8 mouse cellular contexts compared by ENCODE assay signal in the genomic region with DNA sequence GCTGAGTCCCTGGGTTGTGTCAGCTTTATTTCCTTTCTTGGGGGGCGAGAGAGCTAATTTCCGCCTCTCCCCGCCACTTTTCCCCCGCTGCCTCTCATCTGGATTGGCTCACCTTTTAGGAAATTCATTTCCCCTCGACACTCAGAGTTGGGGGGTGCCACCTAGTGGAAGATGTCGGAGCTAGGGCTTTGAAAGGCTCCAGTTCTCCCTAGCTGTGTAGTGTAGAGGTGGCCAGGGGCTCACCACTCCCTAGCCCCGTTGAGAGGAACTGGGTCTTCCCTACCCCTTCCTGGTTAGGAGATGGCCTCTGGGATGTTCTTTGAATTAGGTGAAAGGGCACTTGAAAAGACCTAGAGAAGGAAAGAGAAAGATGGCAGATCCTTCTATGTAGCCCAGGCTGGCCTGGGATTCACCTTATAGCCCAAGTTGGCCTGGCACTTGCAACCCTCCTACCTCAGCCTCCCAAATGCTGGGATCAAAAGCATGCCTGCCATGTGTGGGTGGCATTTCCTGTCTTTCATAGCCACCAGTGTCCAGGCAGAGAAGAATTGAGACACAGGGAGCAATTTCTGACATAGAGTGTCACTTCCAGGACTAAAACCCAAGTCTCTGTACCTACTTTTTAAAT. TPM values are rescaled to one million over a fixed set of nuclear protein-coding genes. Genes with fewer than 3 reads are reported as not detected.
DNase-seq lines count a peak whose midpoint lies in the region; ATAC-seq and TF ChIP-seq lines count a peak whose summit lies in the region.

No protein-coding gene starts in this region.

- H3K27ac ChIP-seq in intestine, postnatal 0 days (ENCODE audit: low read depth, low read length): peak overlapping the region; percentile 84
- peak overlapping the region; percentile 91 for H3K27ac ChIP-seq in limb, embryonic 15.5 days
- peak overlapping the region; percentile 68 for H3K27ac ChIP-seq in midbrain, embryonic 15.5 days
- H3K27ac ChIP-seq in stomach, embryonic 14.5 days (ENCODE audit: low read length): peak overlapping the region; percentile 90

- peak overlapping the region; percentile 87 for H3K4me2 ChIP-seq in intestine, postnatal 0 days (replicated peaks; ENCODE audit: low read depth)
- peak overlapping the region; percentile 90 for H3K4me2 ChIP-seq in limb, embryonic 15.5 days
- peak overlapping the region; percentile 81 for H3K4me2 ChIP-seq in midbrain, embryonic 15.5 days
- H3K4me2 ChIP-seq in stomach, embryonic 14.5 days (replicated peaks; ENCODE audit: low read depth, low read length): peak overlapping the region; percentile 93

- TF ChIP-seq CTCF in intestine, postnatal 0 days (IDR thresholded peaks at IDR 0.05; ENCODE audit: low read depth): peak; percentile 87

- no peaks in the 10 kb centered on the region for H3K4me1 ChIP-seq in intestine, postnatal 0 days (replicated peaks; ENCODE audit: control insufficient read depth, insufficient read depth, low read length)
- peaks cover 38% of the 10 kb centered on the region for H3K4me1 ChIP-seq in limb, embryonic 15.5 days
- peaks cover 29% of the 10 kb centered on the region for H3K4me1 ChIP-seq in midbrain, embryonic 15.5 days
- peaks cover 9% of the 10 kb centered on the region; the same call in 1 of the 2 replicates for H3K4me1 ChIP-seq in stomach, embryonic 14.5 days (ENCODE audit: control insufficient read depth, insufficient read depth, low read length)

- WGBS in intestine, postnatal 0 days: 0% methylated on average over 7 of the region's 7 CpGs
- WGBS in limb, embryonic 15.5 days: 0% methylated on average over 7 of the region's 7 CpGs
- WGBS in midbrain, embryonic 15.5 days: 0% methylated on average over 7 of the region's 7 CpGs
- WGBS in stomach, embryonic 14.5 days: under 1% methylated on average over 7 of the region's 7 CpGs

- no peaks in the 10 kb centered on the region for H3K27me3 ChIP-seq in intestine, postnatal 0 days (replicated peaks; ENCODE audit: control insufficient read depth, insufficient read depth, low read length)
- no peaks in the 10 kb centered on the region; the same call in 1 of the 2 replicates for H3K27me3 ChIP-seq in limb, embryonic 15.5 days
- H3K27me3 ChIP-seq in midbrain, embryonic 15.5 days (replicated peaks): no peaks in the 10 kb centered on the region
- no peaks in the 10 kb centered on the region for H3K27me3 ChIP-seq in stomach, embryonic 14.5 days (ENCODE audit: control insufficient read depth, insufficient read depth, low read length)

- H3K9me3 ChIP-seq in intestine, postnatal 0 days (ENCODE audit: control insufficient read depth): no peaks in the 10 kb centered on the region
- no peaks in the 10 kb centered on the region for H3K9me3 ChIP-seq in limb, embryonic 15.5 days
- H3K9me3 ChIP-seq in midbrain, embryonic 15.5 days: no peaks in the 10 kb centered on the region
- no peaks in the 10 kb centered on the region for H3K9me3 ChIP-seq in stomach, embryonic 14.5 days (ENCODE audit: control insufficient read depth, low read depth, low read length)

- ATAC-seq in granulocyte monocyte progenitor cell, adult 5-6 weeks (replicated peaks; ENCODE audit: poor library complexity, severe bottlenecking): peak; percentile 21
- ATAC-seq in intestine, postnatal 0 days: peak; percentile 23; the same call in 1 of the 2 replicates
- ATAC-seq in limb, embryonic 15.5 days (ENCODE audit: insufficient number of reproducible peaks, low FRiP score, low TSS enrichment, low read depth): no peak
- peak; percentile 55; the same call in 1 of the 2 replicates for ATAC-seq in midbrain, embryonic 15.5 days (replicated peaks)
- ATAC-seq in stomach, embryonic 14.5 days (ENCODE audit: insufficient number of reproducible peaks, insufficient read depth, low FRiP score, low read depth): no peak

- peak overlapping the region; percentile 70 for H3K9ac ChIP-seq in intestine, postnatal 0 days (ENCODE audit: low read depth, low read length)
- H3K9ac ChIP-seq in limb, embryonic 15.5 days: peak overlapping the region; percentile 54
- peak overlapping the region; percentile 50 for H3K9ac ChIP-seq in midbrain, embryonic 15.5 days
- peak overlapping the region; percentile 60 for H3K9ac ChIP-seq in stomach, embryonic 14.5 days (replicated peaks; ENCODE audit: low read depth, low read length)

- DNase-seq in urinary bladder, postnatal 14 days (ENCODE audit: low spot score): peak; percentile 87
- no peak for DNase-seq in urinary bladder, postnatal 10 days (ENCODE audit: low spot score)
- peak; percentile 91 for DNase-seq in embryo, embryonic 11 days

- peak overlapping the region; percentile 74 for H3K4me3 ChIP-seq in intestine, postnatal 0 days (ENCODE audit: low read depth, low read length)
- H3K4me3 ChIP-seq in limb, embryonic 15.5 days: peak overlapping the region; percentile 77
- peak overlapping the region; percentile 50 for H3K4me3 ChIP-seq in midbrain, embryonic 15.5 days
- H3K4me3 ChIP-seq in stomach, embryonic 14.5 days (ENCODE audit: low read depth, low read length): peak overlapping the region; percentile 69

- peaks cover 34% of the 10 kb centered on the region for H3K36me3 ChIP-seq in intestine, postnatal 0 days (ENCODE audit: control insufficient read depth, insufficient read depth)
- peaks cover 28% of the 10 kb centered on the region for H3K36me3 ChIP-seq in limb, embryonic 15.5 days
- H3K36me3 ChIP-seq in midbrain, embryonic 15.5 days (replicated peaks): peaks cover 19% of the 10 kb centered on the region
- H3K36me3 ChIP-seq in stomach, embryonic 14.5 days (ENCODE audit: control insufficient read depth, insufficient read depth, low read length): peaks cover 18% of the 10 kb centered on the region

RNA-seq across cellular contexts. Expression of a gene that starts 1.0 kb away (rescaled TPM):
- 110 and 152 TPM in 2 replicates for total RNA-seq in granulocyte monocyte progenitor cell, adult 5-6 weeks (2014; fragmentation: Nextera tagmentation)
- 38.6 and 48.3 TPM in 2 replicates for total RNA-seq in granulocyte monocyte progenitor cell, adult 5-6 weeks (2017)
- 339 and 382 TPM in 2 replicates for polyA plus RNA-seq in intestine, postnatal 0 days (2015; fragmentation: Nextera tagmentation; extraction: Ambion mirVana)
- polyA plus RNA-seq in limb, embryonic 15.5 days (2015; fragmentation: Nextera tagmentation; extraction: Ambion mirVana): 192 and 215 TPM in 2 replicates
- 75.2 and 82.0 TPM in 2 replicates for polyA plus RNA-seq in midbrain, embryonic 15.5 days (2015; fragmentation: Nextera tagmentation; extraction: Ambion mirVana)
- 112 and 122 TPM in 2 replicates for polyA plus RNA-seq in stomach, embryonic 14.5 days (2014; fragmentation: Nextera tagmentation; extraction: Ambion mirVana)

RNA-seq across cellular contexts. Expression of a gene that starts 16.4 kb away (rescaled TPM):
- total RNA-seq in granulocyte monocyte progenitor cell, adult 5-6 weeks (2014; fragmentation: Nextera tagmentation): not detected in 2 replicates
- total RNA-seq in granulocyte monocyte progenitor cell, adult 5-6 weeks (2017): not detected in 2 replicates
- 1.7 and 1.8 TPM in 2 replicates for polyA plus RNA-seq in intestine, postnatal 0 days (2015; fragmentation: Nextera tagmentation; extraction: Ambion mirVana)
- 4.9 and 5.7 TPM in 2 replicates for polyA plus RNA-seq in limb, embryonic 15.5 days (2015; fragmentation: Nextera tagmentation; extraction: Ambion mirVana)
- 28.7 and 36.4 TPM in 2 replicates for polyA plus RNA-seq in midbrain, embryonic 15.5 days (2015; fragmentation: Nextera tagmentation; extraction: Ambion mirVana)
- polyA plus RNA-seq in stomach, embryonic 14.5 days (2014; fragmentation: Nextera tagmentation; extraction: Ambion mirVana): 7.1 and 8.0 TPM in 2 replicates

RNA-seq across cellular contexts. Expression of a gene that starts 23.4 kb away (rescaled TPM):
- total RNA-seq in granulocyte monocyte progenitor cell, adult 5-6 weeks (2014; fragmentation: Nextera tagmentation): 99.0 and 163 TPM in 2 replicates
- 51.4 and 53.9 TPM in 2 replicates for total RNA-seq in granulocyte monocyte progenitor cell, adult 5-6 weeks (2017)
- 283 and 296 TPM in 2 replicates for polyA plus RNA-seq in intestine, postnatal 0 days (2015; fragmentation: Nextera tagmentation; extraction: Ambion mirVana)
- polyA plus RNA-seq in limb, embryonic 15.5 days (2015; fragmentation: Nextera tagmentation; extraction: Ambion mirVana): 184 and 195 TPM in 2 replicates
- polyA plus RNA-seq in midbrain, embryonic 15.5 days (2015; fragmentation: Nextera tagmentation; extraction: Ambion mirVana): 146 and 168 TPM in 2 replicates
- 215 and 216 TPM in 2 replicates for polyA plus RNA-seq in stomach, embryonic 14.5 days (2014; fragmentation: Nextera tagmentation; extraction: Ambion mirVana)

RNA-seq across cellular contexts. Expression of a gene that starts 37.9 kb away (rescaled TPM):
- total RNA-seq in granulocyte monocyte progenitor cell, adult 5-6 weeks (2014; fragmentation: Nextera tagmentation): not detected in 2 replicates
- total RNA-seq in granulocyte monocyte progenitor cell, adult 5-6 weeks (2017): not detected in 2 replicates
- polyA plus RNA-seq in intestine, postnatal 0 days (2015; fragmentation: Nextera tagmentation; extraction: Ambion mirVana): 5.2 and 5.3 TPM in 2 replicates
- polyA plus RNA-seq in limb, embryonic 15.5 days (2015; fragmentation: Nextera tagmentation; extraction: Ambion mirVana): 1.2 and 1.6 TPM in 2 replicates
- polyA plus RNA-seq in midbrain, embryonic 15.5 days (2015; fragmentation: Nextera tagmentation; extraction: Ambion mirVana): 160 and 165 TPM in 2 replicates
- 7.9 and 9.7 TPM in 2 replicates for polyA plus RNA-seq in stomach, embryonic 14.5 days (2014; fragmentation: Nextera tagmentation; extraction: Ambion mirVana)

RNA-seq across cellular contexts. Expression of a gene that starts 38.8 kb away (rescaled TPM):
- 12.4 and 17.1 TPM in 2 replicates for total RNA-seq in granulocyte monocyte progenitor cell, adult 5-6 weeks (2014; fragmentation: Nextera tagmentation)
- total RNA-seq in granulocyte monocyte progenitor cell, adult 5-6 weeks (2017): 14.4 and 14.7 TPM in 2 replicates
- polyA plus RNA-seq in intestine, postnatal 0 days (2015; fragmentation: Nextera tagmentation; extraction: Ambion mirVana): 2.5 and 2.6 TPM in 2 replicates
- 6.6 and 6.9 TPM in 2 replicates for polyA plus RNA-seq in limb, embryonic 15.5 days (2015; fragmentation: Nextera tagmentation; extraction: Ambion mirVana)
- polyA plus RNA-seq in midbrain, embryonic 15.5 days (2015; fragmentation: Nextera tagmentation; extraction: Ambion mirVana): 9.0 TPM in 2 replicates
- polyA plus RNA-seq in stomach, embryonic 14.5 days (2014; fragmentation: Nextera tagmentation; extraction: Ambion mirVana): 6.4 and 7.5 TPM in 2 replicates

Comparison
In these comparisons a context has a peak if more than half of its experiments do, and no peak if none do; other contexts are left out.
1. ATAC-seq: peak in granulocyte monocyte progenitor cell, adult 5-6 weeks (single experiment), intestine, postnatal 0 days (single experiment) and midbrain, embryonic 15.5 days (single experiment); none in limb, embryonic 15.5 days (single experiment) and stomach, embryonic 14.5 days (single experiment).
2. Peak in every context shown above with its lines, with median percentiles within 50 percentile points of each other: H3K27ac ChIP-seq, H3K4me2 ChIP-seq, H3K4me3 ChIP-seq and H3K9ac ChIP-seq.